16 mouse cellular contexts compared by ENCODE assay signal in the genomic region with DNA sequence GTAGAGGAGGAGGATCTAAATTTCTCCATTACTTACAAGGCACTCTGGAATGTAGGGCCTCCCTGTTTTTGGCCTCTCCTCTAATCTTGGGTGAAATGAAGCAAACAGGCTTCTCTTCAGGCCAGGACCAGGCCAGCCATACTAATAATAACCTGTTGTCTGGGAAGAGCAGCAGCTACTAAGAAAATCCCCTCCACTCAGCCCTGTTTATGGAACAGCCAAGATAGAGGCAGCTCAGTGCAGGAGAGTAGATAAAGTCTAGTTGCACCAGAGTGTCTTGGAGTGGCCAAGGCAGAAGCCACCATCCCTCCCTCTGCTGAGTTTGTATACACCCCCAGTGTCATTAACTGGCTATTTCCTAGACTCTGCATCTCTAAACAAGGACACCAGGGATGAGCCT.
DNase-seq lines count a peak whose midpoint lies in the region; ATAC-seq and TF ChIP-seq lines count a peak whose summit lies in the region.
"Had no signal": no experiment of that assay in that cellular context is flagged by ENCODE, and none has a peak within 500 bp of the region (broad histone marks: within the 10 kb centered on the region; RNA-seq: fewer than 3 reads in every experiment).

No protein-coding gene starts in this region.

- no peak for DNase-seq in hindbrain, embryonic 10.5 days (ENCODE audit: low spot score)
- no peak for DNase-seq in hindbrain, postnatal 0 days (ENCODE audit: low spot score)
- DNase-seq in midbrain, embryonic 10.5 days (ENCODE audit: low spot score), result no peak
- no peak for DNase-seq in midbrain, postnatal 0 days (ENCODE audit: low spot score)
- no peak for DNase-seq in midbrain, embryonic 14.5 days
- no peak for DNase-seq in left cerebral cortex, postnatal 14 days (ENCODE audit: low spot score in 2 of 2)
- DNase-seq: adrenal gland, postnatal 10 days; cerebellum, postnatal 36 days; gastrocnemius, postnatal 36 days; kidney, adult 18-20 months; layer of hippocampus, adult 9-11 months; right cerebral cortex, adult 18-20 months had no signal

- no peak overlapping the region for H3K9ac ChIP-seq in forebrain, embryonic 12.5 days
- H3K9ac ChIP-seq in forebrain, embryonic 16.5 days (replicated peaks; ENCODE audit: low read depth, low read length), result no peak overlapping the region
- no peak overlapping the region for H3K9ac ChIP-seq in hindbrain, postnatal 0 days (replicated peaks; ENCODE audit: low read length)
- no peak overlapping the region for H3K9ac ChIP-seq in midbrain, postnatal 0 days (replicated peaks; ENCODE audit: low read length, poor library complexity, severe bottlenecking)
- no peak overlapping the region for H3K9ac ChIP-seq in midbrain, embryonic 14.5 days (replicated peaks; ENCODE audit: low read length)
- H3K9ac ChIP-seq: embryonic facial prominence, embryonic 12.5 days had no signal

- H3K4me1 ChIP-seq in forebrain, embryonic 12.5 days, result peaks cover 72% of the 10 kb centered on the region
- H3K4me1 ChIP-seq in forebrain, embryonic 16.5 days (replicated peaks; ENCODE audit: control insufficient read depth, insufficient read depth, low read length), result peaks cover 40% of the 10 kb centered on the region
- H3K4me1 ChIP-seq in hindbrain, embryonic 10.5 days (replicated peaks), result peaks cover 86% of the 10 kb centered on the region
- peaks cover 42% of the 10 kb centered on the region for H3K4me1 ChIP-seq in hindbrain, postnatal 0 days (ENCODE audit: insufficient read depth, low read length)
- peaks cover 75% of the 10 kb centered on the region for H3K4me1 ChIP-seq in midbrain, embryonic 10.5 days
- 0 out of 2 replicates have a peak, but pooled peaks cover 3% of the 10 kb centered on the region for H3K4me1 ChIP-seq in midbrain, postnatal 0 days (ENCODE audit: insufficient read depth, low read length)
- peaks cover 38% of the 10 kb centered on the region for H3K4me1 ChIP-seq in midbrain, embryonic 14.5 days (ENCODE audit: control insufficient read depth, insufficient read depth, low read length)

- H3K27me3 ChIP-seq in forebrain, embryonic 12.5 days, result no peaks in the 10 kb centered on the region
- no peaks in the 10 kb centered on the region for H3K27me3 ChIP-seq in forebrain, embryonic 16.5 days (replicated peaks; ENCODE audit: control insufficient read depth, insufficient read depth, low read length)
- no peaks in the 10 kb centered on the region for H3K27me3 ChIP-seq in hindbrain, embryonic 10.5 days (ENCODE audit: insufficient read depth, poor library complexity, severe bottlenecking)
- H3K27me3 ChIP-seq in hindbrain, postnatal 0 days (ENCODE audit: insufficient read depth, low read length), result no peaks in the 10 kb centered on the region
- H3K27me3 ChIP-seq in midbrain, embryonic 10.5 days (ENCODE audit: low read depth, poor library complexity, severe bottlenecking), result no peaks in the 10 kb centered on the region
- no peaks in the 10 kb centered on the region for H3K27me3 ChIP-seq in midbrain, postnatal 0 days (ENCODE audit: insufficient read depth, low read length)
- H3K27me3 ChIP-seq in midbrain, embryonic 14.5 days (ENCODE audit: control insufficient read depth, insufficient read depth, low read length), result no peaks in the 10 kb centered on the region
- H3K27me3 ChIP-seq: embryonic facial prominence, embryonic 12.5 days; megakaryocyte, embryonic 14.5 days had no signal

- no peaks in the 10 kb centered on the region for H3K9me3 ChIP-seq in forebrain, embryonic 12.5 days
- no peaks in the 10 kb centered on the region for H3K9me3 ChIP-seq in forebrain, embryonic 16.5 days (ENCODE audit: control insufficient read depth, low read length)
- no peaks in the 10 kb centered on the region for H3K9me3 ChIP-seq in hindbrain, embryonic 10.5 days
- H3K9me3 ChIP-seq in hindbrain, postnatal 0 days (ENCODE audit: low read length), result no peaks in the 10 kb centered on the region
- no peaks in the 10 kb centered on the region for H3K9me3 ChIP-seq in midbrain, embryonic 10.5 days (replicated peaks)
- no peaks in the 10 kb centered on the region for H3K9me3 ChIP-seq in midbrain, postnatal 0 days (ENCODE audit: low read length)
- H3K9me3 ChIP-seq in midbrain, embryonic 14.5 days (ENCODE audit: control insufficient read depth, low read length), result no peaks in the 10 kb centered on the region
- H3K9me3 ChIP-seq: embryonic facial prominence, embryonic 12.5 days; megakaryocyte, embryonic 14.5 days had no signal

- H3K4me3 ChIP-seq in forebrain, embryonic 12.5 days (replicated peaks), result no peak overlapping the region
- no peak overlapping the region for H3K4me3 ChIP-seq in forebrain, embryonic 16.5 days (replicated peaks; ENCODE audit: low read length)
- H3K4me3 ChIP-seq in hindbrain, embryonic 10.5 days, result no peak overlapping the region
- H3K4me3 ChIP-seq in hindbrain, postnatal 0 days (ENCODE audit: low read length), result no peak overlapping the region
- no peak overlapping the region for H3K4me3 ChIP-seq in midbrain, embryonic 10.5 days
- no peak overlapping the region for H3K4me3 ChIP-seq in midbrain, postnatal 0 days (ENCODE audit: low read depth, low read length)
- no peak overlapping the region for H3K4me3 ChIP-seq in midbrain, embryonic 14.5 days (replicated peaks; ENCODE audit: low read depth, low read length)
- H3K4me3 ChIP-seq: embryonic facial prominence, embryonic 12.5 days; megakaryocyte, embryonic 14.5 days had no signal

- no peak overlapping the region for H3K4me2 ChIP-seq in forebrain, embryonic 12.5 days
- H3K4me2 ChIP-seq in forebrain, embryonic 16.5 days (ENCODE audit: low read length), result no peak overlapping the region
- no peak overlapping the region for H3K4me2 ChIP-seq in hindbrain, postnatal 0 days (ENCODE audit: low read depth, low read length)
- no peak overlapping the region for H3K4me2 ChIP-seq in midbrain, postnatal 0 days (ENCODE audit: low read depth, low read length, poor library complexity, severe bottlenecking)
- H3K4me2 ChIP-seq in midbrain, embryonic 14.5 days (ENCODE audit: low read length), result no peak overlapping the region
- H3K4me2 ChIP-seq: embryonic facial prominence, embryonic 12.5 days had no signal

- no peak for ATAC-seq in forebrain, embryonic 12.5 days (ENCODE audit: low FRiP score)
- ATAC-seq in forebrain, embryonic 16.5 days, result no peak
- no peak for ATAC-seq in hindbrain, postnatal 0 days
- ATAC-seq in midbrain, postnatal 0 days (ENCODE audit: low FRiP score), result no peak
- no peak for ATAC-seq in midbrain, embryonic 14.5 days (ENCODE audit: low FRiP score, low TSS enrichment)

- H3K27ac ChIP-seq in forebrain, embryonic 12.5 days, result peak overlapping the region; percentile 79
- H3K27ac ChIP-seq in forebrain, embryonic 16.5 days (ENCODE audit: low read length), result no peak overlapping the region
- peak overlapping the region; percentile 60 for H3K27ac ChIP-seq in hindbrain, embryonic 10.5 days
- H3K27ac ChIP-seq in hindbrain, postnatal 0 days, result no peak overlapping the region
- H3K27ac ChIP-seq in midbrain, embryonic 10.5 days (replicated peaks), result peak overlapping the region; percentile 83
- no peak overlapping the region for H3K27ac ChIP-seq in midbrain, postnatal 0 days (ENCODE audit: low read depth, low read length)
- peak overlapping the region; percentile 2; the same call in 1 of the 2 replicates for H3K27ac ChIP-seq in midbrain, embryonic 14.5 days (replicated peaks; ENCODE audit: low read depth, low read length)
- H3K27ac ChIP-seq: embryonic facial prominence, embryonic 12.5 days had no signal

- H3K36me3 ChIP-seq in forebrain, embryonic 12.5 days (replicated peaks), result 0 out of 2 replicates have a peak, but pooled peaks cover 3% of the 10 kb centered on the region
- H3K36me3 ChIP-seq in forebrain, embryonic 16.5 days (ENCODE audit: control insufficient read depth, insufficient read depth), result no peaks in the 10 kb centered on the region
- H3K36me3 ChIP-seq in hindbrain, embryonic 10.5 days, result peaks cover 44% of the 10 kb centered on the region
- H3K36me3 ChIP-seq in hindbrain, postnatal 0 days (ENCODE audit: insufficient read depth, low read length), result no peaks in the 10 kb centered on the region
- H3K36me3 ChIP-seq in midbrain, embryonic 10.5 days, result peaks cover 50% of the 10 kb centered on the region
- no peaks in the 10 kb centered on the region for H3K36me3 ChIP-seq in midbrain, postnatal 0 days (ENCODE audit: insufficient read depth, low read length)
- H3K36me3 ChIP-seq in midbrain, embryonic 14.5 days (ENCODE audit: control insufficient read depth, insufficient read depth, low read length), result no peaks in the 10 kb centered on the region
- H3K36me3 ChIP-seq: embryonic facial prominence, embryonic 12.5 days had no signal

- no peak for TF ChIP-seq CTCF in hindbrain, postnatal 0 days (IDR thresholded peaks at IDR 0.05; ENCODE audit: low read depth)
- no peak for TF ChIP-seq CTCF in midbrain, postnatal 0 days (IDR thresholded peaks at IDR 0.05)

- intact Hi-C loops in left cerebral cortex, postnatal 14 days (cut with DNase I), result no loop called here

Comparison
In these comparisons a context has a peak if more than half of its experiments do, and no peak if none do; other contexts are left out.
1. H3K27ac ChIP-seq: peak in forebrain, embryonic 12.5 days (single experiment), hindbrain, embryonic 10.5 days (single experiment), midbrain, embryonic 10.5 days (single experiment) and midbrain, embryonic 14.5 days (single experiment); none in forebrain, embryonic 16.5 days (single experiment), hindbrain, postnatal 0 days (single experiment) and midbrain, postnatal 0 days (single experiment).